Mouse (Mus musculus): ENCODE measurements around the gene Ebf1. TPM values are rescaled to one million over a fixed set of nuclear protein-coding genes. Genes with fewer than 3 reads are reported as not detected.
"Not testable (repeated sequence)": the region's sequence is repeated elsewhere in the genome, so short reads cannot be mapped to it uniquely, and the experiment has no call there.

Gene Ebf1
- total RNA-seq (2021), result 10 to 100 TPM in 1 of 2 experiments, 1 to 10 TPM in 1; 9.4 to 10.3 TPM
- long read RNA-seq, experiment 1, full-length matches to known transcripts, result 1 of 3 reads
- long read RNA-seq, experiment 1, partial matches to known transcripts, result 0 of 3 reads
- long read RNA-seq, experiment 1, other reads (novel, unspliced or antisense), result 2 of 3 reads
- long read RNA-seq, experiment 2, partial matches to known transcripts, result 0 of 2 reads
- long read RNA-seq, experiment 2, other reads (novel, unspliced or antisense), result 2 of 2 reads

GRCm38 (mm10) chr11:44616788-44617712, at the start of gene Ebf1:
Gene Ebf1, plus strand, starts transcription at chr11:44617317.
- no peak for TF ChIP-seq CTCF (IDR thresholded peaks at IDR 0.05)
- peak; percentile 92 for DNase-seq
- H3K4me3 ChIP-seq, result peak within 1 kb of the TSS; percentile 81
- peak within 1 kb of the TSS; percentile 94 for H3K27ac ChIP-seq
- intact Hi-C loops (cut with DNase I), result loop anchor here (5.0 to 10.0 kb wide), 2 partner anchors 70 to 1268 kb away; no protein-coding TSS in a partner anchor

DNA sequence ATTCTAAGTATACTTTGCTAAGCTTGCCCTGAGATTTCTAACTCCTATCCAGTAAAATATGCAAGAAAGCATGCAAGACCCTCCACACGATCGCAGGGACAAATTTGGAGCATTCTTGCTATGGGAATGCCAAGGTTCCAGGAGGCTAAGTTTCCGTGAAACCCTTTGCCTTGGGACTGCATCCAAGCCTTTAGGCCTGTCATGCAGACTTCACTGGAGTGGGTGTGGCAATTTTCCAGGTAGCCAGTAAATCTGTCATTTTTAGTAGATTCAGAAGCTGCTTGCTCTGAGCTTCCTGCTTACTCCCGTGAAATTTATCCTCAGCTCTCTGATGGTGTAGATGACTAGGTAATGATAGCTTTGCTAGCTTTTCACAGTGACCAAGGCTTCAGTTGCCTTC, 46.8 kb upstream of the Ebf1 start:
- H3K4me3 ChIP-seq; DNase-seq; intact Hi-C loops (cut with DNase I); H3K27ac ChIP-seq: not testable (repeated sequence)

GRCm38 (mm10) chr11:44572781-44573180, 44.3 kb upstream of the Ebf1 start:
- H3K27ac ChIP-seq, result no peak overlapping the region
- H3K4me3 ChIP-seq, result no peak overlapping the region
- intact Hi-C loops (cut with DNase I), result no loop called here
- no peak for TF ChIP-seq CTCF (IDR thresholded peaks at IDR 0.05)
- DNase-seq, result no peak

DNA sequence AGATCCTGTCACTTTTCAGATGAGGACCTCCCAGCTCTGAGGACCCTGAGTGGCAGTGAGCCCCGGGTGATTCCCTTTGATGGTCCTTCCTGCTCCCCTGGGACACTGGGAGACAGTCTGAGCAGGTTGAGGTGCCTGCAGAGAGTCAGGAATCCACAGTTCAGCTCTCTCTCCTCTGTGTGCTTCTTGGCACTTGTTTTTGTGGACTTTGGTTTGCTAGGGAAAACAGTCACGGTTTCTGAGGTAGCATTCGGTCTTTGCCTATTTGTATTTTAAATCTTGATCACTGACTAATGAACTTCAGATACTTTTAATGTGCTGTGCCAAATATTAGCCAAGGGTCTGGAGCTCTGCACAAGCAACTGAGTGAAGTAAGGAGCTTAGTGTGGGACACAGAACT, 43.7 kb upstream of the Ebf1 start:
- intact Hi-C loops (cut with DNase I), result no loop called here
- no peak overlapping the region for H3K4me3 ChIP-seq
- TF ChIP-seq CTCF (IDR thresholded peaks at IDR 0.05), result no peak
- no peak for DNase-seq
- no peak overlapping the region for H3K27ac ChIP-seq

DNA sequence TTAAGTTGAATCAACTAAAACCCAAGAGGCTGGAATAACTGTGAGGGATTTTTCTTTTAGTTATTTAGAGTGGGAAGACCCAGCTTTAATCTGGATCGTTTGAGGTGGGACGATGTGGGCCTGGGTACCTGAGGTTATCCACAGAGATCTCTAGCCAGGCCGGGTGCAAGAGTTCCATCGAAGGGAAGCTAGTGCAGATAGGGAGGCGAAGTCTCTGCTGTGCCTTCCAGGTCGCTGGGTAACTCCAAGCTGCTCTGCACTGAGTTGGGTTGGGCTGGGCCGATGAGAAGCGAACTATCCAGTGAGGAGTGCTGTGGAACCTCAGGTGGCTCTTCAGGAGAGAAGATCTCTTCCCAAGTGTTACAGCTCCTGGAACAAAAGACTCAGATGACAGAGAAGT, 42.7 kb upstream of the Ebf1 start:
- no peak overlapping the region for H3K27ac ChIP-seq
- no peak overlapping the region for H3K4me3 ChIP-seq
- no peak for TF ChIP-seq CTCF (IDR thresholded peaks at IDR 0.05)
- no peak for DNase-seq
- intact Hi-C loops (cut with DNase I), result no loop called here

- intact Hi-C loops (cut with DNase I), result no loop called here
- DNase-seq, result no peak
- no peak for TF ChIP-seq CTCF (IDR thresholded peaks at IDR 0.05)
- H3K27ac ChIP-seq, result no peak overlapping the region
- no peak overlapping the region for H3K4me3 ChIP-seq
Measured at GRCm38 (mm10) chr11:44574820-44575219, 42.3 kb upstream of the Ebf1 start.

DNA sequence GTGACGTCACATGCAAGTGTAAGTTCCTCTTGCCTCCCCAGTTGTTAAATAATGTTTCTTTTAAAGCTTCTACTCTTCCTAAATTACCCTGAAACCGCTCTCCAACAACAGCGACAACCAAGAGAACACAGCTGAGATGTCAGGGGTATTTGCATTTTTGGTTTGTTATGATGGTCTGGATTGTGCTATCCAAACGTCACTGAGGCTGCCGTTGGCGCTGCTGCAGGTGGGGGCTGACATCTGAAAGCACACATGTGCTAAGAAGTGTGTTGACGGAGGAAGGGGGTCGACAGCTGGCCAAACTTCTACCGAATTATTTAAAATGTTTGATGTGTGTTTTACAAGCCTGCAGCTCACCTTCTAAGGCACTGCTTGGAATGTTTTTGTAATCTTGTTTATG, 39.2 kb upstream of the Ebf1 start:
- Histone ChIP-seq H3K27ac (no peak overlapping the region), H3K4me3 (no peak overlapping the region)
- TF ChIP-seq CTCF (IDR thresholded peaks at IDR 0.05), result no peak
- intact Hi-C loops (cut with DNase I), result no loop called here
- DNase-seq, result no peak

- Histone ChIP-seq H3K27ac (peak overlapping the region; percentile 24; the same call in 1 of the 2 replicates), H3K4me3 (peak overlapping the region; percentile 40)
- intact Hi-C loops (cut with DNase I), result loop anchor here (10.0 kb wide), 1 partner anchor 1304 kb away; no protein-coding TSS in a partner anchor
- peak; percentile 65 for TF ChIP-seq CTCF (IDR thresholded peaks at IDR 0.05)
- peak; percentile 50 for DNase-seq
Measured at GRCm38 (mm10) chr11:44581277-44581683, 35.8 kb upstream of the Ebf1 start.

GRCm38 (mm10) chr11:44586047-44586696, 30.9 kb upstream of the Ebf1 start:
- intact Hi-C loops (cut with DNase I), result loop anchor here (10.0 kb wide), 1 partner anchor 1299 kb away; no protein-coding TSS in a partner anchor
- DNase-seq, result peak; percentile 47

GRCm38 (mm10) chr11:44593016-44593415, 24.1 kb upstream of the Ebf1 start:
- no peak for TF ChIP-seq CTCF (IDR thresholded peaks at IDR 0.05)
- Histone ChIP-seq H3K4me3 (no peak overlapping the region), H3K27ac (no peak overlapping the region)
- DNase-seq, result no peak
- intact Hi-C loops (cut with DNase I), result no loop called here

More at GRCm38 (mm10) chr11:44586047-44586696, 30.9 kb upstream of the Ebf1 start:
- Histone ChIP-seq H3K4me3 (no peak overlapping the region), H3K27ac (no peak overlapping the region)
- TF ChIP-seq CTCF (IDR thresholded peaks at IDR 0.05), result peak; percentile 94

GRCm38 (mm10) chr11:44594768-44595167, 22.3 kb upstream of the Ebf1 start:
- DNase-seq, result no peak

GRCm38 (mm10) chr11:44606881-44607280, 10.2 kb upstream of the Ebf1 start:
- Histone ChIP-seq H3K27ac (no peak overlapping the region), H3K4me3 (no peak overlapping the region)
- intact Hi-C loops (cut with DNase I), result loop anchor here (10.0 kb wide), 1 partner anchor 1128 kb away; no protein-coding TSS in a partner anchor
- no peak for TF ChIP-seq CTCF (IDR thresholded peaks at IDR 0.05)
- no peak for DNase-seq

More at GRCm38 (mm10) chr11:44594768-44595167, 22.3 kb upstream of the Ebf1 start:
- Histone ChIP-seq H3K4me3 (no peak overlapping the region), H3K27ac (no peak overlapping the region)
- no peak for TF ChIP-seq CTCF (IDR thresholded peaks at IDR 0.05)
- intact Hi-C loops (cut with DNase I), result no loop called here
